Mouse (Mus musculus) naive thymus-derived CD4-positive, alpha-beta T cell, adult 2 months (primary cell): ENCODE results near the gene Nono.

Source experiments
- DNase-seq: peaks from one replicate; pipeline ENCODE4 v3.0.0-alpha.2; 2011; ENCODE audit warnings: low read depth

Gene Nono

GRCm38 (mm10) chrX:101486487-101487152 lies 57.5 kb downstream of the Nono start:
- DNase-seq, result peak; percentile 70
